Mouse (Mus musculus): ENCODE results near the gene Cox6a1.
A peak's percentile ranks its signal among the peaks of the same experiment; 100 is the strongest.

Gene Cox6a1

DNA sequence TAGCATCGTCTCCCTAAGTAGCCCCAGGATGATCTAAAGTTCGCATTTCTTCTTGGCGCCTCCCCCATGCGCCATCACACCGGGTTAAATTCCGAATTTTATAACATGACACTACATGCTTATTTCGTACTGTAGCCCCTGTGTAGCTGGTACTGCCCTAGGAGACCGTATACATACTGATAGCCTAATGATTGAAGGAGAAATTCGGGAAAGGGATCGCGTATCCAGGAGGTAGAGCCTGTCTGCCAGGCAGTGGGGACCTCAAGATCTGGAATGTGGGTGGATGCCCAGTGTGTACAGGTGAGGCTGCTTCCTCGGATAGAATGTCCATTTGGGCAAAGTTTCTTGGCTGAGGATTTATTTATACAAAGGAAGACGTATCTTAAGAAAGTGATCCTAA, 47.2 kb downstream of the Cox6a1 start:
- DNase-seq (ENCODE audit: extremely low spot score, low read depth, low spot score) = no peak

DNA sequence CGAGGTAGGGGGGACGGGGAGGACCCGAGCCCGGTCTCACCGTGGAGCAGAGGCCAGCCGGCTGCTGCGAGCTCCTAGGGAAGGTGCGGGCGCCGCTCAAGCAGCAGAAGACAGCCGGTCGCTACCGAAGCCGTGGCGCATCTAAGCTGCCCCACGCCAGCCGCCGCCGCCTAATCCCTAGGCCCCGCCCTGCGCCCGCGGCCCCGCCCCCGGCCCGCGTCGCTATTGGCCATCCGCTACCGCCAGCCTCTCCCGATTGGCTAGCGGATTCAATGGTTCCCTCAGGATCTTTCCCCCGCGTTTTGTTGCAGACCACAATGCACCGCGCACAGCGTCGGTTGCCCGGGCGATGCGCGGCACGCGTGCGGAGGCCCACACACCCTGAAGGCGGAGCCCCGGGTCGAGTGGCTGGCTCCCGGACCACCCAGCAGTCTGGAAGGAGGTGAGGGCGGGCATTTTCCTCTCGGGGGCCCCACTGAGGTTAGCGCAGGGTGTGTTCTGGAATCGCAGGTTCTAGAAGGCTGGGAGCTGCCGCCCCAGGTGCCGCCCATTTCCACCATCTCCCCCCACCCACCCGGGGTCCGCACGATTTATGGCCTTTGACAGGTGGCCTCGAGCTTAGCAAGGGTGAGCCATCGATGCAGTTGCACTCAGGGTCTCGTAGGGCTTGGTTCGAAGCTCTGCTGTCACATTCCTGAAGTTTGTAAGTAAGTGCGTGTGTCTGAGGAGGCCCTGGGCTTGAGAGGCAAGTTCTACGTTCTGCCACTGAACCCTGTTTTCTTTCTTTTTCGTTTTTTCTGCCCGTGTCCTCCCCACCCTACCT, 47.8 kb downstream of the Cox6a1 start, which contains the start of gene Dynll1:
Dynll1 (minus strand) TSS at position 208 of the 823 bp plus-strand sequence.
- DNase-seq (ENCODE audit: extremely low spot score, low read depth, low spot score) = peak; percentile 98

DNA sequence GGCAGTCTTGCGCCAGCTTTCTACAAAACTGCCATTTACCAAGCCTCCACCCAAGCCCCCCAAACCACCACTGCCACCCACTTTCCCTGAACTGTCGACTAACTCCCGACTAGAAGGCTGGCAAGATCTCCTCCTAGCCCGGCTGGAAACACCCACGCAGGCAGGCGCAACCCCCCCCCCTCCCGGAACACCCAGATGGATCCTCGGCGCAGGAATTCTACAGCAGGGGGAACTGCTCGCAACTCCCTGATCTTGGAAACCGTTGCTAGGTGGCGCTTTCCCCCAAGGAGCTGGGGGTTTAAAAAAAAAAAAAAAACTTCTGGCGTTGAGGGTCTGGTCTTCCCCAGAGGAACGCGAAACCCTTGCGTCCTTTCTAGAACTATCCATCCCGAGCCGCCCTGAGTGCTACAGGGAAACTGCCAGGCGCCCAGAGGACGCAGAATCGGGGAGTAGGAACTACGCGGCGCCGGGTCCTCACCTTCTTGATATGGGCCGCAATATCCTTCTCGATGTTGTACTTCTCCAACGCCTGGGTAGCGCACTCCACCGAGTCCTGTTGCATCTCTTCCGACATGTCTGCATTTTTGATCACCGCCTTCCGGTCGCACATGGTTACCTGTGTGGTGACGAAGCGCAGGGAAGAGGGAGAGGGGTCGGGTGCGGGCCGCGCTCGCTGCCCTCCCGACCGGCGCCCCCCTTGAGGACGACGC, 48.6 kb downstream of the Cox6a1 start:
- DNase-seq (ENCODE audit: extremely low spot score, low read depth, low spot score) = no peak

DNA sequence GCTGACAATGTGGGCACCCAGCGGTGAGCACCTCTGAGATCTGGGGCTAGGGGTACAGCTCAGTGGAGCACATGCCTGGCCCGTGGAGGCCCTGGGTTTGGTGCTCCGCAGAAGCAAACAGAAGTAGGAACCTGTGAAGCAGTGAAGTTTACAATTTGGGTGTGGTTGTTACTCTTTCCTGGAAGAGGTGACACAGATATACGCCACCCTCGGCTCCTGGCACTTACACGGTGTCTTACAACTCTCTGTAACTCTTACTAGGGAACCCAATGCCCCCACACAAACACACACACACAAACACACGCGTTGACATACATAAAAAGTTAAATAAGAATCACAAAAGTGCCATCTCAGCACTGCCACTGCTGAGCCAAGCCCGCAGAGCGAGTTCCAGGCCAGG, 52.4 kb downstream of the Cox6a1 start:
- no peak for DNase-seq (ENCODE audit: extremely low spot score, low read depth, low spot score)

Data from hindlimb bud, embryonic 11.5 days (tissue).